Mouse (Mus musculus): ENCODE data around the gene Ackr4. TPM values are rescaled to one million over a fixed set of nuclear protein-coding genes. Genes with fewer than 3 reads are reported as not detected.

Ackr4 gene
- under 1 TPM in 1 of 2 experiments, not detected in 1; 0.28 TPM for polyA plus RNA-seq (2012; fragmentation: generic; extraction: Trizol)

DNA sequence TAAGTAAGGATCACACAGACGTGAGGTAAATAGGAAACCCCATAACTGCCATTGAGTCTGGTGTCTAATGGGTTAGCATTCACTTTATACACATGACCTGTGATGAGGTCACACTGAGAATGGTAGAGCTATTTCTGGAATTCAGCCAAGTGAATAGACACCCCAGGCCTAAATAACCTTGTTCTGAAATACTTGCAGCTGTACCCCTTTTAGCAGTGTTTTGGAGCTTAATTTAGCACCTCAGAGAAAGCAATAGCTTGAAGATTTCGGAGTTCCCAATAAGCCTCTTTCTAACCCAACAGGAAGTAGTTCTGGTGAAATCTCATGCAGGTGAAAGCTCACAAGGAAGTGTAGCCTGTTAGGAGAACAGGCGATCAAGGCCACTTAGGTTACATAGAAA lies at the start of gene Ackr4:
Ackr4 (minus strand) TSS at position 101 of the 400 bp plus-strand sequence.

DNA sequence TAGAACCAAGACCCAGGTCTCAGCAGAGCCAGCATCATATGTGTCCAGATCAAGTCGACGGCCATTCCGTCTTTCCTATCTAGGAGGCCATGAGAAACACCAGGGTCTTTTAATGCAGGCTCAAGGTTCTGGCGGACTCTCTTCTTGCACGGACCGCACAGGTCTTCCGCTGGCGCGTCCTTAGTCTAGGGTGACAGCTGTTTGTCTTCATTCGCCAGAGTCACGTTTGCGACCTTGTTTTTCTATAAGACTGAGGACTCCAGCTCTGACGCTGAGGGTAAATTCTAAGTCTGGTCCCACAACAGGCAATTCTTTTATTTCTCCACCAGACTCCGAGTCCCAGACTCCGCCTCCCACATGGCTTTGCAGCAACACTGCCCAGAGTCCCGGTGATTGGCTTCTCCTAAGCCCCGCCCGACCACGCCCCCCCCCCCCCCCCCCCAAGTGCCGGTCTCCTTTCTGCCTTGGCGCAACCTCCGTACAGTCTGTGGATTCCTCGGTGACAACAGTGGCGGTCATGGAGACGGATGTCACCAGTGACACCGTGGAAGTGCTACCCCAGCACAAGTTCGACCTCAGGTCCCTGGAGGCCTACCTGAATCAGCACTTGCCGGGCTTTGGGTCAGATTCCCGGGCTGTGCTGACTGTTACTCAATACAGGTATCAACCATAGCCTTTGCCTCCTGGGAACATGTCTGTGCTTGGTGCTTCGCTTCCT lies 63.3 kb downstream of the Ackr4 start, which contains the start of gene Acad11:
Acad11 (plus strand) TSS at position 134 of the 718 bp plus-strand sequence.

DNA sequence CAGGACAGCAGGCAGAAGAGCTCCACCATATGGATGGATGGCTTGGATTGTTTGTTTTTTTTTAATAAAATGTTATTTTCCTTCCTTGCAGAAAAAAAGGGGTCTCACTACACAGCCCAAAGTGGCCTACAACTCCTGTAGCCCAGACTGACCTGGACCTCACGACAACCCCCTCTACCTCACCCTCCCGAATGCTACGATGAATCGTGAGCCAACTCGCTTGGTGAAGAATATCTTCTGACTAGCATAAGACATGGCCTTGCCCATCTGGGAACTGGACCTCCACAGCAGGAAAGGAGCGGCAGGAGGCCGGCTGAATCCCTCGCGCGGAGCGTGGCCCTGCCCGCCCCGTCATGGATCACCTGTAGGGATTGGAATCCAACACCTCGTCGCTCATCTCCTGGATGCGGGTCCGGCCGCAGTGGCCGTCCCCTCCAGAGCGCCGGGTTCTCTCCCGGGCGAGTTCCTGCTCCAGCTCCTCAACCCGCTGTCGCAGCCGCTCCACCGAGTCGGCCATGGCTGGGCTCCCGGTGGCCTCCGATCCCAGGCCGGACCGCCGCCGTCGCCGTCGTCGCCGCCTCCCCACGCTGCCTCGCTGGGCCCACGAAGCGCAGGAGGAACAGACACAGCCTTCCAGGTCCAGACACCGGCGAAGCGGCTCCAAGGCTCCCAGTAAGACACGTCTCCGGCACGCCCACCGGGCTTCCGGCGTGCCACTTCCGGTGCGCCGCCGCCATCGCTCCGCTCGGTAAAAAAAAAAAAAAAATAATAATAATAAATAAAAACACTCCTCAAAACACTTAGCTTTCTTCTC lies 64.1 kb downstream of the Ackr4 start, which contains the start of gene Uba5:
Uba5 (minus strand) TSS at position 705 of the 814 bp plus-strand sequence.

DNA sequence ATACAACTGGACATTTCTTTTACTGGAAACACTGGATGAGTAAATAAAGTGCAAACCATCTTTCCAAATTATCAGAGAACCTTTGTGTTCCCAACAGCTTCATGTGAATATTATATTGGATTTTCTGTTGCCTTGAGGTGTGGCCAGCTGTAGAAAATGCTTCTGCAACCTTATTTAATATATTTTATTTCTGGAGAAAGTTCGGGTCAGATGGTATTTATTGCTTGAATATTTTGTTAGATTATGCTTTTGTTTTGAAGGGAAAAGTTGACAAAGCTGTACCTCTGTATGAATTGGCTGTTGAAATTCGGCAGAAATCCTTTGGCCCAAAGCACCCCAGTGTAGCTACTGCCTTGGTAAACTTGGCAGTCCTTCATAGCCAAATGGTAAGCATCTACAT lies 86.4 kb downstream of the Ackr4 start, which contains the start of gene Gm28305:
Gm28305 (plus strand) TSS at position 301 of the 400 bp plus-strand sequence.

Other genes with a start within 250 kb of the Ackr4 start
- 1 to 10 TPM in 1 of 2 experiments, under 1 TPM in 1; 0.06 to 2.1 TPM for gene Nphp3, start 124.4 kb downstream of the Ackr4 start, polyA plus RNA-seq (2012; fragmentation: generic; extraction: Trizol)
- gene Gm28305, start 86.3 kb downstream of the Ackr4 start, polyA plus RNA-seq (2012; fragmentation: generic; extraction: Trizol): not detected
- 10 to 100 TPM in 1 of 2 experiments, 1 to 10 TPM in 1; 2.2 to 16.9 TPM for gene Uba5, start 63.8 kb downstream of the Ackr4 start, polyA plus RNA-seq (2012; fragmentation: generic; extraction: Trizol)
- 1 to 10 TPM in 1 of 2 experiments, under 1 TPM in 1; 0.42 to 5.1 TPM for gene Acad11, start 63.6 kb downstream of the Ackr4 start, polyA plus RNA-seq (2012; fragmentation: generic; extraction: Trizol)
- 10 to 100 TPM in 1 of 2 experiments, 1 to 10 TPM in 1; 1.4 to 12.3 TPM for gene Dnajc13, start 136.0 kb upstream of the Ackr4 start, polyA plus RNA-seq (2012; fragmentation: generic; extraction: Trizol)
- under 1 TPM; 0.02 to 0.30 TPM for gene Acpp, start 210.8 kb upstream of the Ackr4 start, polyA plus RNA-seq (2012; fragmentation: generic; extraction: Trizol)

All from C3H10T1/2 (cell line).